Mouse (Mus musculus): ENCODE results near the gene Rcc1.

DNA sequence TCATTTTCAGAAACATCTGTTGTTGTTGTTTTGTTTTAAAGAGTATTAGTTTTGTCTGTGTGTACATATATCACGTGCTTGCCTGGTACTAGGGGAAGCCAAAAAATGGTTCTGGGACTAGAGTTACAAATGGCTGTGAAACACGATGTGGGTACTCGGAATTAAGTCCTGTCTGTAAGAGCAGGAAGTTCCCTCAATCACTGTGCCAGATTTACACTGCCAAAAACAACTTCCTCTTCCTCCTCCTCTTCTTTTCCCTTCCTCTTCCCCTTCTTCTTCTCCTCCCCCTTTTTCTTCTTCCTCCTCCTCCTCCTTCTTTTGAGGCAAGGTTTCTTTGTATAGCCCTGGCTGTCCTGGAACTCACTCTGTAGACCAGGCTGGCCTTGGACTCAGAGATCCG lies 28.9 kb upstream of the Rcc1 start:
- no peak for TF ChIP-seq EP300 (IDR thresholded peaks at IDR 0.05; ENCODE audit: low read depth)
- no peak for TF ChIP-seq CTCF (IDR thresholded peaks at IDR 0.05; ENCODE audit: low read depth)
